Mouse (Mus musculus) spleen, postnatal 14 days (tissue): Measurements from ENCODE around the gene Gm44503.
A peak's percentile ranks its signal among the peaks of the same experiment; 100 is the strongest.

Experiments used
- DNase-seq, 2 experiments: peaks; one replicate each; pipeline ENCODE4 v3.0.0; 2021 to 2022; ENCODE audit warnings: low spot score in 2 of 2

Gm44503 gene

DNA sequence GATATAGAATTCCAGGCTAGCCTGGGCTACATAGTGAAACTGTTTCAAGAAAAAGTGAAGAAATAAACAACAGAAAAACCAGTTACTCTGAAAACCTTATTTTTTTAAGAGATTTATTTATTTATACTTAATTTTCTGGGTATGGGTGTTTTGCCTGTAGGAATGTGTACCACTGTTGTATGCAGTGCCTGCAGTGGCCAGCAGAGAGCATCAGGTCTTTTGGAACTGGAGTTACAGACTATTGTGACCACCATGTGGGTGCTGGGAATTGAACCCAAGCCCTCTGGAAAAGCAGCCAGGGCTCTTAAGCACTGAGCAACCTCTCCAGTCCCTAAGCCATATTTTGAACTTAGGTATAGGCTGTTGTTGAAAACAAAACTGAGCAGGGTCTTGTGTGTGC, 14.3 kb downstream of the Gm44503 start:
- DNase-seq = no peak

DNA sequence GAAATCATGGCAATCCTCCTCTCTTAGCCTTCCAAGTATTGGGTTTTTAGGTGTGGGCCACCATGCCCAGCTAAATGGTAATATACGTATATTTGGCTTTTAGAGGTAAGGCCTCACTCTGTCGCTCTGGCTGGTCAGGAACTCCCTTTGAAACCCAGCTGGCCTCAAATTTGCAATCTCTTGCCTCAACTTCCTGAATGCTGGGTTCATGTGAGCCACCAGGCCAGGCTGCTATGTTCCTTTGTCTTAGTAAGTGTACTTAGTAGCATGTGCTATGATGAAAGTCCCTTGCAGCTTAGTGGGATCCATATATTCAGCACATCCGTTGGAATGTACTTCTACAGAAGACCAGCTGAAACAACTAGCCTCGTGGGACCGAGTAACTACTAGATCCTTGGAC, 16.1 kb downstream of the Gm44503 start:
- no peak for DNase-seq

DNA sequence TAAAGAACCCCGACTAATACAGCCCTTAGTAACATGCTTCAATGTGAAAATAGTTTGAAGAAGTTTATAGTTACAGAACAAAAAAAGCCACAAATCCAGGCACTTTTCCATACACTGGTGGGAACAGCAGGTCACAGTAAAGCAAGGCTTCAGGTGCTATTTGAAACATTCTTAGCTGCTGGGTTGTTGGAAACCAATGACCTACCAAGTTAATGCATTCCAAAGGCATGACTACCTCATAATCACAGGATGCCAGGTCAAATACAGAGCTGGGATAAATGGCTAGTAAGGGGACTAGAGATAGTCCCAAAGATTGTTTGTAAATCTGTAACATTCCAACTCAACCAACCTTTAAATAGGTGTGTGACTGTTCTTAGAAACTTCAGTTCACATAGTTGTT, 16.6 kb downstream of the Gm44503 start:
- no peak for DNase-seq

DNA sequence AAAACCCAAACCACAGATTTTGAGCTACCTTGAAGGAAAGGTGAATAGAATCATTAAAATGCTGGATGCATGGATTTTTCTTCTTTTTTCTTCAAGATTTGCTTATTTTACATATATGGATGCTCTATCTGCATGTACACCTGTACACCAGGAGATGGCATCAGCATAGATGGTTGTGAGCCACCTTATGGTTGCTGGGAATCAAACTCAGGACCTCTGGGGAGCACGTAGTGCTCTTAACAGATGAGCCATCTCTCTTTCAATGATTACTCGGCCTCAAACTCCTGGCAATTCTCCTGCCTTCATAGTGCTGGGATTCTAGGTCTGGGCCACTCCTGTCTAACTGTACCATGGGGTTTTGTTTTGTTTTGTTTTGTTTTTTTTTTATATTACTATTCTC, 24.4 kb downstream of the Gm44503 start:
- no peak for DNase-seq

DNA sequence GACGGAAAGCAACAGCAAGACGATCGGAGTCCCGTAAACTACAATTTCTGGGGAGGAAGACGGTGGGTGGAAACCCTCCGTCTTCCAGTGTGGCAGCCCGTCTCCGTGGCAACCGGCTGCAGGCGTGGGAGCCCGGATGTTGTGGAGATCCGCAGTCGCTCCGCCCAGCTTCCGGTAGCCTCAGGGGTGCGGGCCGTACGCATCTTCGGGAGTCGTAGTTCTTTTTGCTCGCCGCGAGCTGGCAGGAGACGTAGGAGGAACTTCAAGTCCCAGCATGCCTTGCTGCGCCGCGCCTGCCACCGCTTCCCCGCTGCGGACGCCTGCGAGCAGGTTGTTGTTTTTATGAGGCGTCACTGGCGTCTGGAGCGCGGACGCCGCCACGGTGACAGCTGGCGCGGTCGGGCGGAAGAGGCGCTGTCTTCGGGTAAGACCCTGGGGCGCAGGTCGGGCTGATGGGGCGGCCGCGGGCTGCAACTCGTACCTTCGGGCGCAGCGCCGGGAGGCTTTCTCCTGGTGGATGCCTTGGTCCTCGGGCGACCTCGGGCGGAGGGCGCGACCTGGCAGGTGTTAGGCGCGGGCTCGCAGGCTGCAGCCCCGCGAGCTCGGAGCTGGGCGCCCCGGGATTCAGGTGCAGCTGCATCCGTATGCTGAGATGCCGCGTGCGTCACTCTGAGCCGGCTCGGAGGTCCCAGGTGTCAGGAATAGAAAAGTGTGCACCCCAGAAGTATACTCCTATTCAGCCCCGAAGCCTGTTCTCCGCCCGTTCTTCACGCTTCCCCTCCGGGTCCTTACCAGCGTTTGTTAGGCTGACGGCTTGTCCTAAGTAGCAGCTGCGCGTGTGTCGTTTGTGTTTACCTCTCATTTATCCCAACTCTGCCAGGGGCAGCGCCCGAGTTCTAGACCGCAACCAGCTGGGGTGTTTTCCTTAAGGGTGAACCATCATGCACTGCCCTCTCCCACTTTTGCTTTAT, 26.9 kb downstream of the Gm44503 start, which contains the start of the genes Ccpg1os and Ccpg1:
Gene Ccpg1os, minus strand, starts transcription at position 133 of the 971 bp plus-strand sequence.
Gene Ccpg1, plus strand, starts transcription at position 180 of the 971 bp plus-strand sequence.
- peak; percentile 87 to 92 for DNase-seq

DNA sequence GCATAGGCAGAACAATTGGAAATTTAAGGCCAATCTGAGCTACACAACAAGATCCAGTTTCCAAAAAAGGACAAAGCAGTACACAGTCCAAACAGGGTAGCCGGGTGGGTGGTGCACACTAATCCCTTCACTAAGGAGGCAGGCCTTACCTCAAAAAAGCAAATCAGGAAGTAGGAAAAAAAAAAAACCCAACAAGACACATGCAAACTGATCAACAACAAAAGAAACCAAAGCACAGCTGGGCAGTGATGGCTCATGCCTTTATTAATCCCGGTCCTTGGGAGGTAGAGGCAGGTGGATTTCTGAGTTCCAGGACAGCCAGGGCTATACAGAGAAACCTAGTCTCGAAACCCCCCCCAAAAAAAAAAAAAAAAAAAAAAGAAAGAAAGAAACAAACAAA, 29.1 kb downstream of the Gm44503 start:
- DNase-seq = no peak

DNA sequence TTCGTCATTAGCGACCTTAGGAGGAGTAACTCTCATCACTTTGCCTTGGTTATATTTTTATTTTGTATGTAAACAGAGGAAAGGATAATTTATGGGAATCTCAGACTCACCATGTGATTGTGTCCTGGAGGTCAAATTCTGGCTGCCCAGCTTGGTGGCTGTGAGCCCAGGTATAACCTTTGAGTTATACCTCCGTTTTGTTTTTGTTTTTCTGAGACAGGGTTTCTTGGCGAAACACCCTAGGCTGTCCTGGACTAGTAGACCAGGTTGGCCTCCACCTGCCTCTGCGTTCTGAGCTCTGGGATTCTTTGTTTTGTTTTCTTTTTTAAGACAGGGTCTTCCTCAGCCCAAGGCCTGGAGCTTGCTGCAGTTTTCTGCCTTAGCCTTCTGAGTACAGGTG, 30.1 kb downstream of the Gm44503 start:
- no peak for DNase-seq

DNA sequence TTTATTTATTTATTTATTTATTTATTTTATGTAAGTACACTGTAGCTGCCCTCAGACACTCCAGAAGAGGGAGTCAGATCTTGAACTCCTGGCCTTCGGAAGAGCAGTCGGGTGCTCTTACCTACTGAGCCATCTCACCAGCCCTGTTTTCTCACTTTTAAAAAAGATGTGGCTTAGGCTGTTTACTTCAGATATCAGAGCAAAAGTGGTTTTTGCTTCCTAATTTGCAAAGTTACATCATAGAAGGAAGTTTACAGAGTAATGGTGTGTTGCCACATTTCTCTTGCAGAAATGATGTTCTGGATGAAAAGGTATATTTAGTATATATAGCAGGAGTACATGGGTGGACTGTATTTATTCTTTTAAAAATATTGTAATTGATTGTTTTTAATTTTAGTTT, 32.8 kb downstream of the Gm44503 start:
- no peak for DNase-seq

DNA sequence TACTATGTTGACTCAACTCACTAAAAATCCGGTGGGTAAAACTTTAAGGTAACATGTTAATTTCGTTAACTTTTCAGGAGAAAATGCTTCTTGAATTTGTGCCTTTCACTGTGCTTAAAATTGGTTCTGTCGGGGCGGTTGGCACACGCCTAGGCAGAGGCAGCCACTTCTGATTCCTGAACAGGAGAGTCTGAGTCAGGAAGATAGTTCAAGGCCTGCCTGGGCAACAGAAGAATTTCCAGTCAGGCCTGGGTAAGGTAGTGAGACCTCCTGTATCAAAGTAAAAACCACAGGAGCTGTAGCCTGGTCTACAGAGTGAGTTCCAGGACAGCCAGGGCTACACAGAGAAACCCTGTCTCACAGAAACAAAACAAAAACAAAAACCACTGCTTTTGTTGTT, 33.9 kb downstream of the Gm44503 start:
- no peak for DNase-seq

DNA sequence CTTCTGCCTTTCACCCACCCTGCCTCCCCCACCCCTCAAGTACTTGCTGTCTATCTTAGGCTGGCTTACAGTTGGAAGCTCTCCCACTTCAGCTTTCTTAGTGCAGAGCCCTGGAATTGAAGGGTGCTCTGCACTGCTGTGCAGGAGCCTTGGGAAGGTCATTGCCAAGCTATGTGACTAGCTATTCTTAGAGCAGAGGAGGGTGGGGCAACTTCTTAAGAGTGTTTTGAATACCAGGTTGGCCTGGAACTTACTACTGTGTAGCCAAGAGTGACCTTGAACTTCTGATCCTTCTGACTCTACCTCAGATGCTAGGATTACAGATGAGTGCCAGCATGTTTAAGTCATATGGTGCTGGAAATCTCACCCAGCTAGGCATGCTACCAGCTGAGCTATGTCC, 37.5 kb downstream of the Gm44503 start:
- DNase-seq = no peak

DNA sequence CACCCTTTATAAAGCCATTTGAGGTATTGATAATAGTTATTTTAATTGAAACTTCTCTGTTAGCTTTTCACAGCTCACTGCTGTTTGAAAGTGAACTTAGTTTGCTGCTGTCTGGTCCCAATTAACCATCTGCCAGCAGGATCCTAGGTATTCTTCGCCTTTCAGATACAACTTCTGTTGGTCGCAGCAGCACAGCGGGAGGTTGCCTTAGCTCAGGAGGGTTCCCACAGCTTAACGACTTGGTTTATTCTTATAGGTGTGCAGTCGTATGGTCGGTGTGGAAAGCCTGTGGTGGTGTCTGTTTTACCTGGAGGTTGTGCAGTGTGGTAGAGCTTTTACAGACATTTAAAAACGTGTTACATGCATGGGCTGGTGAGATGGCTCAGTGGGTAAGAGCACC, 38.2 kb downstream of the Gm44503 start:
- no peak for DNase-seq

DNA sequence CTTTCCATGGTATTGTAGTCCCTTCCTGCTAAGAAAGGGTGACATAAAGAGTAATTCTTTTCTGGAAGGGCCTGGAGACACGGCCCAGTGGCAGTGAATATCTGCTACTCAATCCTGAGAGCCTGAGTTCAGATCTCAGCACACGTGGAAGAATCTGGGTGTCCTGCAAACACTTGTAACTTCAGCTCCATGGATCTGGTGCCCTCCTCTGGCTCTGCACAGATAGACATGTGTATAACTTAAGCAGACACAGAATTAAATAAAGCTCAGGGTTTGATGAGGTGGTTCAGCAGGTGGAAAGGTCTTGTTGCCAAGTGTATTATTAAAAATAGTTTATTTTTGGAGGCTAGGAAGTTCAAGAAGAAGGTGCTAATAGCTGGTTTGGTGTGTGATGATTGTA, 41.8 kb downstream of the Gm44503 start:
- DNase-seq = no peak

DNA sequence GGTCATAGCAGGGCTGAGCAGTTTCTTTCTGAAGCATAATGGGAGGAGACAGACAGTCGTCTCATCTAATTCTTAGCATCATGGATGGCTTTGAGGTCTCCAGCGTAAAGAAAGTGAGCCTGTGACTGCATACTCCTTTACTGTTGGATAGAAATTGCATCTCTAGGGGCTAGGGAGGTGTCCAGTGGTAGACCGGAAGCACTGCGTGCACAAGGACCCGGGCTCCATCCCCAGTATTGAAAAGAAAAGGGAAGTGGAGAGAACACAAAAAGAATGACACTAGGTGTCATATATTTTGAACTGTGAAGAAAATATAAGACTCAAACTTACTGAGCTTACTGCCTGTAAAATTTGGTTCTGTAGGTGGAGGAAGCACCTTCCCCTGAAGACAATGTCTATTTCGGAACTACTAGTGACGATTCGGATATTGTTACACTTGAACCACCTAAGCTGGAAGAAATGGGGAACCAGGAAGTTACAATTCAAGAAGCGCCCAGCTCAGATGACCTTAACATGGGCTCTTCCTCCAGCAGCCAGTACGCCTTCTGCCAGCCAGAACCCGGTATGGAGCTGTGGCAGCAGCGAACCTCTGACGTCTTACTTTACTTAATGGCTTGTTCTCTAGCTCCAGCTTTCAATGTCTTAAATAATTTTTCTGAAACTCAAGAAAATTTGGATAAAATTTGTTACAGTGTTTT, 42.8 kb downstream of the Gm44503 start:
- no peak for DNase-seq

DNA sequence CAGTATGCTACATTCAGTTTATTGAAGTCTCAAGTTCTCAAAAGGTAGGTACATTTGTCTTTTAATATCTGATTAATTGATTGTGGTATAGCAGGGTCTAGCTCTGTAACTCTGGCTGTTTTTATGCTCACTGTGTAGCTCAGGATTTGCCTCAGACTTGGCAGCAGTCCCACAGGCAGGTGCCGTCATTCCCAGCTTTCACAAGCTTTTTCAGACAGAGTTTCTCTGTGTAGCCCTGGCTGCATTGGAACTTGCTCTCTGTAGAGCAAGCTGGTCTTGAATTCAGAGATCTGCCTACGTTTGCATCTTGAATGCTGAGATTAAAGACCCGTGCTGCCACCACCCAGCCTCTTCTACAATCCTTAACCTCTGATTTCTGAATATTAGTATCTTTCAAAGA, 43.5 kb downstream of the Gm44503 start:
- DNase-seq = no peak

DNA sequence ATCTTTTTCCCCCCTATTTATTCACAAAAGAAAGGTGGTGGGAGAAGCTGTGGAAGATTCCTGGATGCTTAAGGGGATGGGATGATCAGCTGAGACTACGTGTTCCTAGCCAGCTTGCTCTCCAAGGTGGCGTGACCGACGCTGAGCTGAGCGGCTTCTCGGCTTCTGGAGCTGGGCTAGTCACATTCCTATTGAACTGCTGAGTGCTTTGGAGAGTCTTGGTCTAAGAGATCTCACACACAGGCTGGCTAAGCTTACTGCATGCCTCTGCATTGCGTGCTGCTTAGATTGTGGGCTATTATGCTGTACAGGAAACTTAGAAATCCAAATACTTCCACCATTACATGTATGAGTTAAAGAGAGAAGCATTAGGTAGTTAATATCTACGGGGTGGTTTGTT, 45.4 kb downstream of the Gm44503 start:
- DNase-seq = no peak

DNA sequence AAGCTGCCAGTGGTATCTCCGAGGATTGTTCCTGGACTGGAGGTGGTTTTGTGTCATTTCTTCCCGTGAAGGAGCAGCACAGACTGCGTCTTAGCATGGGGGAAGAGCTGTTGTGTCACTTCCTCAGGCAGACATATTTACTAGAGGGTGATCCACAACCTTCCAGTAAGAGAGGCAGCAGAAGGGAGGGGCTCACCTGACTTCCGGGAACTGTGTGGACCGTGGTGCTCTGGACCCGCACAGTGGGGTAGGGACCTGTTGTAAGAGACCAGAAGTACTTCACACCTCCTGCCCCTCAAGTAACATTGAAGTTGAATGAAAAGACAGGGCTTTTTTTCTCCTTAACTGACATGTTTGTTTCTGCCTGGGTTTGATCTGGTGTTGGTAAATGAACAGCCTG, 46.5 kb downstream of the Gm44503 start:
- DNase-seq = no peak

DNA sequence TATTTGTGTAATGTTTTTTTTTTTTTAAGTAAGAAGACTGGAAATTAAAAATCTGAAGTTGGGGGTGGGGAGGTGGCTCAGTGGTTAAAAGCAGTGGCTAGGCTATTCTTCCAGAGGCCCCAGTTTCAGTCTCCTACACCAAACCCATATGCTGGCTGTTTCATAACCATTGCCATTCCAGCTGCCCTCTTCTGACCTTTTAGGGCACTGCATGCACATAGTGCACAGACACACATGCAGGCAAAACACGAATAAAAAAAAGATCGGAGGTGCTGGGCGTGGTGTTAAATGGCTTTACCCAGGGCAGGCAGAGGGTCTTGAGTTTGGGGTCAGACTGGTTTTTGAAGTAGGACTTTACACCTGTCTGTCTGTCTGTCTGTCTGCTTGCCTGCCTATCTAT, 47.5 kb downstream of the Gm44503 start:
- no peak for DNase-seq

DNA sequence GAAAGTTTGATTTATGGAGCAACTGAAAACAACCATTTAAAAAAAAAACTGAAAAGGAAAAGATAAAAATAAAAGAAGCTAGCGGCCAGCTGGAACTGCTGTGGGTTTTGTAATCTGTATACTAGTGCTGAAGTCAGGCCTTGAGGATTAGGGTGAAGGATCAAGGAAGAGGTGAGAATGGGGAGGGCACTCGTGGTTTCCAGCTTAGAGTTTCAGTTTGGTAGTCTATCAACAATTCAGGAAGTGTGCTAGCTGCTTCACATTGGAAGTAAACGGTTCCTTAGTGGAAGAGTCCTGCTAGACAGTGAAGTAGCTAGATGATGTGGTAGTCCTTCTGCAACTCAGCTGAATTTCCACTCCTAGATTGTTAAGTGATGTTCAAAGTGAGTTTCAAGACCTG, 49.7 kb downstream of the Gm44503 start:
- no peak for DNase-seq

DNA sequence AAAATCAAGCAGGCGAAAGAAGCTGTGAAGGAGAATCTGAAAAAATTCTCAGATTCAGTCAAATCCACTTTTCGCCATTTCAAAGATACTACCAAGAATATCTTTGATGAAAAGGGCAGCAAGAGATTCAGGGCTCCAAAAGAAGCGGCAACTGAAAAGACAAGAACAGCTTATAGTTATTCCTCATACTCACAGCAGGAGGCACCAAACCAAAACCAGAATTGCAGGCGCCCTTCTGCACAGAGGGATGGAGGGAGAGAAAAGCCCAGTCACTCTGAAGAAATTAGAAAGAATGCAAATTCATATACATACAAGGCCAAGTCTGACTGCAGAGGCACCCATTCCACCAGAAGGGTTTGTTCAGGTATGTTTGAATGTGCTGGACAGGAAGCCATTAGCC, 54.0 kb downstream of the Gm44503 start:
- DNase-seq = no peak

DNA sequence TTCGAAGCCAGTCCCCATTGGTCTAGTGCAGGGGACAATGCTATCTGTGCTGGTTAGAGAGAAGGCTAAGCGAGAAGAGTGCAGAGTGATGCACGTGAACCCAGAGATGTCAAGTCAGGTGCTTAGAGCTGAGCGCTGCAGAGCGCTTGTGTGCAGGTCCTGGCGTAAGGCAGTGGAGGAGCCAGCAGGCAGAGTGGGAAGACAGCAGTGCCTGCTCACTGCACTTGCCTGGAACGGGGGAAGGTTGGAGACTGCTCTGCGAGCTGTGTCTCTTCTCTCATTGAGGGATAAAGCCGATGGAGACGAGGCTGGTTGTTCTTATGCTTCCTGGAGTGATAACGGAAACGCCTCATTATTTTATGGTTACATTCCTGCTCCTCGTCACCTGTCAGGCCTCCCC, 56.1 kb downstream of the Gm44503 start:
- no peak for DNase-seq

DNA sequence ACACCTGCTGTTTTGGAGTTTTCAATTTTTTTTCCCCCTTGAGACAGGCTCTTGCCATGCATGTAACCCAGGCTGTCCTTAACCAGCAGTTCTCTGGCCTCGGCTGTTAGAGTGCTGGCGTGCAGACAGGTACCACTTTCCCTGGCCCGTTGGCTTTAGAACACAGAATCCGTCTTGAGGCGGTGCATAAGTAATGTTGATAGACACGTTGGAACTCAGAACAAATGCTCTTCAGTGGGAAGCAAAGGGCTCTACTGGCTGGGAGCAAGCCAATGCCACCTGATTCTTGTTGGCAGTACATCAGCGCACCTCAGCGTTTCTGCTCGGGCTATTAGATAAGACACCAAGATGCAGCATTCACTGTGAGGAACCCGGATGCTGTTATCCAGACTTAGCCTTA, 61.2 kb downstream of the Gm44503 start:
- no peak for DNase-seq

DNA sequence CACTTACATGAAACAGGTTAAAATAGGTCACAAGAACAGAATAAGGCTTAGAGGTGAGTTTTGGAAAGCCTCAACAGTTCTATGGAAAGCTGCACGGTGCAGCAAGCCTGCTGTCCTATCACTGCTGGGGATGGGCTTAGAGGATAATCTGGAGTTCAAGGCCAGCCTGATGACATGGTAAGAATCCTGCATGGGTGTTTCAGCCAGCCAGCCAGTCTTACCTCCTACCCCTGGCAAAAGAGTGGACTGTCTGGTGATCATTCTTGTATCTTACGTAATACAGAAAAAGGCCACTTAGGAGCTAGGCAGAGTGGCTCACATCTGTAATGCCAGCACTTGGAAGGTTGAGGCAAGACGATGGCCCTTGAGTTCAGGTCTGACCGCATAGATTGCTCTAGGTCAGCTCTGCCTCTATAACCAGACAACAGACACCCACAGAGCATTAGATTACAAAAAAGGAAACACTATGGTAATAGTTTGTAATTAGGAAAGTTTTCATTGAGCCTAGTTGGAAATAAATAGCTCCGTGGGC, 62.0 kb downstream of the Gm44503 start:
- DNase-seq = no peak
